Mouse (Mus musculus) left cerebral cortex, adult 9 months (tissue): ENCODE results near the gene Klhl29.
A peak's percentile ranks its signal among the peaks of the same experiment; 100 is the strongest.

Experiments
- DNase-seq, 2 experiments: peaks; one replicate each; pipeline ENCODE4 v3.0.0; 2022; ENCODE audit warnings: low spot score in 2 of 2

Klhl29 gene

DNA sequence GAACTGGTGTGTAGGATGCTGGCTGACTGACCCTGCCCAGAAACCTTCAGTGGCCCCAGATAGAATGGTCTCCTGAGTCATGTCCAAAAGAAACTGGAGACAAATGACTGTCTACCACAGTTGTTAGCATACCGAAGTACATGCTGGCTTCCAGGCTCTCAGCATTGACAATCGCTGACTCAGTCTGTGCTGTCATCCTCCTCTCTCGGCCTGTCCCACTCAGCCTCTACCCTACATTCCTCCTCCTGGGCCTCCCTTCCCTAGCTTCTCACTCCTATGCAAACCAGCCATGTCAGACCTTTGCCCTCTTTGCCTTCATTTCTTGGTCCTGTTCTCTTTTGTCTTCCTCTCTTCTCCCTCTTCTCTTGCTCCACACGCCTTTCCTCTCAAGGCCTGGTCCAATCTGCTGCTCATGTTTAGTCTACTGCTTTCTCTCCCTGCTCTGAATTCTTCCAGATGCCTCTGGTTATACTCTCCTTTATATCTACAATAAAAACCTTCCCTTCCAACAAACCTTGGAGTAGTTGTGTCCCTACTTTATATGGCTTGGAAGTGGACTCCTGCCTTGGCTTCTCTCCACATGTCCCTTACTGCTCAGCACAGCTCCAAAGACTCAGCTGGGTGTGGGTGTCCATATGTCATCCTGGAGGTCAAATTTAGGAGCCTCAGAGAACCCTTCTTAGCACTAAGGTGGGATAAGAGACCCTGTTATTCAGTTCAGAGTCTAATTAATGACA lies 121.1 kb downstream of the Klhl29 start:
- DNase-seq: no peak

DNA sequence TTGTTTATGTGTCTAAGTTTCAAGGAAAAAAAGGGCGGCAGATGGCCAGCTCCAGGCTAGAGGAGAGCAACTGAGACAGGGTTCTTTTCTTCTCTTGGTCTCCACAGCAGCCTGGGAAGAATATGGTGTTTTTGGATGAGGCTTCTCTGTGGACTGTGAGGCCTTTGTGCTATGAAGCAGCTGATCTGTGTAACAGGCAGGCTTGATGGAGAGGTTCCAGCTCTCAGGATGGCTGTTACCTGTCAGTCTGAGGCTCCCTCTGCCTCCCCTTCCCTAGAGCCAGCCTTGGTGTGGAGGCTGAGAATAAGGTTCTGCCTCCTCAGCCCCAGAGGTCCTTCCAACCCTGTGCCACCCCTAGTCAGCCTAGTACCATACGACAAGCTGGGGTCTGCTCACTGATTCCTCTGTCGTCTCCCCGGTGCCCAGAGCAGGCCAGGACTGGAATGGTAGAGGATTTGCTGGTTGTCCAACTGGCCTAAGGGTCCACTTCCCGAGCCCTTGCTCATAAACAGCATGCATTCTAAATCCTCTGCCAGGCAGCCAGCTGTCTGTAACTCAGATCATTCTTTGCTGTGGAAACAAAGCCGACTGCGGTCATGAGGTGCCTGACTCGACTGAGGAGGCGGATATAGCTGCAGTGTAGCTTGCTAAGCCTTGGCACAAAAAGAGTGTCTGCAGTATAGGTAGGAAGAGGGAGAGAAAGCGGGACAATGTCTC lies 122.0 kb downstream of the Klhl29 start:
- DNase-seq: peak in 1 of 2 experiments; percentile 51

DNA sequence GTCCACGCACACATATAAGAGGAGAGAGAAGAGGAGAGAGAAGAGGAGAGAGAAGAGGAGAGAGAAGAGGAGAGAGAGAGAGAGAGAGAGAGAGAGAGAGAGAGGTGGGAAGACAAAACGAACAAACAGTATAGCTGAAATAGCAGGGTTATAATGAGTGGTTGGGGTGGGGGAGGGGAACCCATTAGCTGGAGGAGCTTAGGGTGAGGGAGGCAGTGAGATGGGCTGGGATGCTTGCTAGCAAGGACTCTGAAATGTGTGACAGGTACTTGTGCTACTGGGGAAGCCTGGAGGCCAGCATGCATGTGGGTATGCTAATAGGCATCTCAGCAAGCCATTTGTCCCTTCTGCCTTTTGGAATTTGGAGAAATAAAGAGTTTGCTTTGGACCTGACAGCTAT lies 122.9 kb downstream of the Klhl29 start:
- no peak for DNase-seq

DNA sequence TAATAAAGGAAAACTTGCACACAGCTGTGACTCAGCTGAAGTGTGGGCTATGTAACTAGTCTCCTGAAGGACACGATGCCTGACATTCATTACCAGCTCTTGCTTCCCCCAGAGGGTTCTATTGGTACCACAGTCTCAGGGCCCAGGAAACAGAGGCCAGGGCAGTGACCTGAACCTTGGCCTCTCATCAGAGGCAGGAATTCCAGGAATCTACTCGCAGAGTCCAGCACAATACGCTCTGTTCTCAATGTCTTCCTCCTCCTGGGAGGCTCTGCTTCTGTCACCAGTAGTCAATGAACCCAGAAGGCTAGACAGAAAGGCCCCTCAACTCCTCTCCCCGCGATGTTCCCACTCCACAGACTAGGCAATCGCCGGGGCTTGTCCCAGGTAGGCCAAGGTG lies 125.4 kb downstream of the Klhl29 start:
- DNase-seq: no peak

DNA sequence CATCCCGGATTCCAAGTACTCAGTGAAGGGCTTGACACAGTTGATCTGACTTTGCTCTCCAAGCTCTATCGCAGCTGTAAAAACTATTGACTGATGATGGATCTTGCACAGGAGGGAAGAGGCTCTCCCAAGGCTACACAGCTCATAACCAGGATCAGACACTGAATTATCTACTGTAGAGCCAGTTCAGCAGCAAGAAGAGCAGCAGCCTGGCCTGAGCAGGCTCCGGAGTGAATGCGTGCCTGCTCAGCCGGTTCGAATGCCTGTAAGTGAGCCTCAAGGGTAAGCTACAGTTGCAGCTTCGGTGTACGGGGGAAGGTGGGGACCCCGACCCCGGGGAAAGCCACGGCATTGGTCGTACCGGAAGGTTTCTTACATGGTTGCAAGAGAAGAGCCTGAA lies 126.4 kb downstream of the Klhl29 start:
- no peak for DNase-seq

DNA sequence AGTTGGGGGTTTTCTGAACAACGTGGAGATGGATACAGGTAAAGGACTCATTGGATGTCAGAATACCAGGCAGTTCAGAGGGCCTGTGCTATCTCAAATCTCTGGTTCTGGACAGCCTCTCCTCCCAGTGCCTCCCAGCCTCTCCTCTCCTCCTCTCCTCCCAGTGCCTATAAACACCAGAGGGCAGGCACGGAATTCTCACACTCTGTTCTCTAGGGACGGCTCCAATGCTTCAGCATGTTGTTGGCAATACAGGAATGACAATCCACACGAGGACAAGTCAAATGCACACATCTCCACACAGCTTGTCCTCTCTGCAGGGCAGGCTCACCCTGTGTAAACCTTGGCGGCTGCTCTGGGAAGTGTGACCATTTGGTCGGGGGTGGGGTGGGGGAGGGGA lies 128.0 kb downstream of the Klhl29 start:
- no peak for DNase-seq

DNA sequence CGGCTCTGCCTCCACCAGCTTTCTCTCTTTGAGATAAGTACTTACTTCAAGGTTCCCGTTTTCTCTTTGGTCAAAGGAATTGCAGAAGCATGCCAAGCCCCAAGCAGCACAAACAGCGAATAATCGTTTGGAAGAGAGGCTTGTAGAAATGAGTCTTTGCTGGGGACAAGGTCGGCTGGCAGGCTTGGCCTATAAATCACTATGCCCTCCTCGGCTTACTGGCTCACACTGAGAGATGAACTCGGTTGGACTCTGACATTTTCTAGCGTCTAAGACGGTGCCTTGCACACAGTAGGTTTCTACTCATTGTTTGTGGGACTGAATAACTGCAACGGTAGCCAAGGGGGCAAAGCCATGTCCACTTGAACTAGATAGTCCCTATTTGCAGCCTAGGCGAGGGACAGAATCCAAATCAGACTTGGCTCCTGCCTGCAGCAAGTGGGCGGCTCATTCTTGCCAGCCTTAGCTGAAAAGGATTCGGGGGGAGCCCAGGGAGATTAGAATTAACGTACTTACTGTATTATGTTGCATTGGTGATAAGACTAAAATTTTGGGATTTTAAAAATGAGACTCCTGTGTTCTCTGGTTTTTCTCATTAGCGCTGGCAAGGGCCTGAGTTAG lies 128.7 kb downstream of the Klhl29 start:
- peak in 1 of 2 experiments; percentile 53 for DNase-seq

DNA sequence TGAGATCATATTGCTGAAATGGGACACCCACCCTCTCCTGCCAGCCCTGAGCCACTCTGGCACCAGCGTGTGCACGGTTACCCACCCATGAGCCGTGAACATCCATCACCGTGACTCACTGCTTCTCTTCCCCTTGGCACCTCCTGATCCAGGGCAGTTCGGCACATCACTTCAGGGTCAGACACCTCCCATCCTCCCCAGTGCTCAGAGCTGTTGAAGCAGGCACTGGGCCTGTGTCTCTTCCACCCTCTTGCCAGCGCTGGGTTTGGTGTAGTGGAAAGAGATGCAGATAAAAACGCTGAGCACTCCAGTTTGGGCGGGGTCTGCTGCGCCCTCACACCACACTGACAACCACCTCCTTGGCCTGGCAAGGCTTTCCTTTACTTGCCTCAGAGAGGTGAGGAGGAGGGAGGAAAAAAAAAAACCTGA lies 129.3 kb downstream of the Klhl29 start:
- no peak for DNase-seq

DNA sequence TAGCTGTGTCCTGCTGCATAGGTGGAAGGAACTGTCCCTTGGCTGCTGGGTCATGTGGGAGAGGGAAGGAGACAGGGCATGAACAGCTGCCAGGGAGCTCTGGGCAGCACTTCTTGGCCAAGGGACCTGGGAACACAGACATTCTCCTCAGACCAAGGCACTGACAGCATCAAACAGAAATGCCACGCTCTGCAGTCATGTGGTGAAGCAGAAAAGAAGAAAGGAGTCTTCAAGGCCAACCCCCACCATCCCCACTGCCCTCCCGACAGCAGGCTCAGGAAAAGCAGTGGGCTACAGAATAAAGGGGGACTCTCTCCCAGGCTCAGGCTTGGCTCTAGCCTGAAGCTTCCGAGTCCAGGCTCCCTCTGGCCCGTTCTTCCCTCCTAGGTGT lies 130.3 kb downstream of the Klhl29 start:
- no peak for DNase-seq

DNA sequence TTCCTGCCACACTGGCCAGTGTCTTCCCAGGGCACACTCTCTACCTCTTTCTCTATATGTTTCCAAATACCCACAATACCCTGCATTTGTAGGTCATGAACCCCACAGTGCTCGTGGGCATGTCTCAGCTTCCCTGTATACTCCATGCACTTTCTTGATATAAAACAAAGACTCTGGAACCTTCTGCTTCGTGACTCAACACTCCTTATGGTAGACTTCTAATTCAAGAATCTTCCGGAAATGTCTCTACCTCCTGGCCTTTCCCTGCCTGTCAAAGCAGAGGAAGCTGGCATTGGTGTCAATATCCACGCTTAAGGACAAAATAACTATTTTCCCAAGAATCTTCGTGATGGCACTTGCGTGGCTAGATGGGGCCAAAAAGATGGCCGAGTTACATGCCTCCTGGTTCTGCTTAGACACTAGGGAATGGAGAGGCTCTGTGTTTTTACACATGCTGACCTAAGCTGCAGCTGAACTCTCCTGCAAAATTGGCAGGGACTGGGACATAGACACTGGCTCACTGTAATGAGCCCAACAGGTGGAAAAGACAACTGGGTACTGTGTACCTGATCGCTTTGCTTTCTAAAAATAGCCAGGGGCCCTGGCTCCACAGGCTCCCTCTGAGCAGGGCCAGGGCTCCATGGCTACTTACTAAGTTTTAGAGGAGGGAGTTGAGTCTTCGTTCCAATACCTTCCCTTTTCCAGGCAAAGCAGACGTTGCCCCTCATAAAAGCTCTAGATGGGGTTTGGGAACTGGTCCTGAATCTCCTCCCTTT lies 130.9 kb downstream of the Klhl29 start:
- no peak for DNase-seq

DNA sequence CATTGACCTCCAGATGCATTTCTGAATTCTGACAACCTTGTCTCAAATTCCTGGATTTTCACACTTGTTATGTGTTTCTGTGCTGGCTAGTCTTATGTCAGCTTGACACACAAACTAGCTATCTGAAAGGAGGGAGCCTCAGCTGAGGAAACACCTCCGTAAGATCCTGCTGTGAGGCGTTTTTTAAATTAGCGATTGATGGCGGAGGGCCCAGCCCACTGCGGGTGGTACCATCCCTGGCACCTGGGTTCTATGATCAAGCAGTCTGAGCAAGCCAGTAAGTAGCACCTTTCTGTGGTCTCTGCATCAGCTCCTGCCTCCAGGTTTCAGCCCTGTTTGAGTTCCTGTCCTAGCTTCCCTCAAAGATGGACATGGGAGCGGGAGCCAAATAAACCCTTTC lies 131.6 kb downstream of the Klhl29 start:
- no peak for DNase-seq

DNA sequence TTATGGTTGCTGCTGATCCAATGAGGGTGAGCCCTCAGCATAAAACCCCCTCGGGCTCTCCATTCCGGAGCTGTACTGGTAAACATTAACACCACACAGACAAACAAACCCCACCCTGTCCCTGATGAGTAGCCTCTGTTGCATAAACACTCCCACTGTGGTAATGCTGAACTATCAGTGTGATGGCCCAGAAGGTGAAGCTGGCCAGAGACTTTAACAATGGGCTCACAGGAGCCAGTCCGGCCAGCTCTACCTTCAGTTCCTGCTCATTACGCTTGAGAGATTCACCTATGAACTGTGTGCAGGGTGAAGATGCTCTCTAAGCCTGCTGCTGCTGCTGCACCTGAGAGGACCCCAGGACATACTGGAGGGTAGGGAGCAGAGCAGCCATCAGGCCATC lies 132.0 kb downstream of the Klhl29 start:
- no peak for DNase-seq

DNA sequence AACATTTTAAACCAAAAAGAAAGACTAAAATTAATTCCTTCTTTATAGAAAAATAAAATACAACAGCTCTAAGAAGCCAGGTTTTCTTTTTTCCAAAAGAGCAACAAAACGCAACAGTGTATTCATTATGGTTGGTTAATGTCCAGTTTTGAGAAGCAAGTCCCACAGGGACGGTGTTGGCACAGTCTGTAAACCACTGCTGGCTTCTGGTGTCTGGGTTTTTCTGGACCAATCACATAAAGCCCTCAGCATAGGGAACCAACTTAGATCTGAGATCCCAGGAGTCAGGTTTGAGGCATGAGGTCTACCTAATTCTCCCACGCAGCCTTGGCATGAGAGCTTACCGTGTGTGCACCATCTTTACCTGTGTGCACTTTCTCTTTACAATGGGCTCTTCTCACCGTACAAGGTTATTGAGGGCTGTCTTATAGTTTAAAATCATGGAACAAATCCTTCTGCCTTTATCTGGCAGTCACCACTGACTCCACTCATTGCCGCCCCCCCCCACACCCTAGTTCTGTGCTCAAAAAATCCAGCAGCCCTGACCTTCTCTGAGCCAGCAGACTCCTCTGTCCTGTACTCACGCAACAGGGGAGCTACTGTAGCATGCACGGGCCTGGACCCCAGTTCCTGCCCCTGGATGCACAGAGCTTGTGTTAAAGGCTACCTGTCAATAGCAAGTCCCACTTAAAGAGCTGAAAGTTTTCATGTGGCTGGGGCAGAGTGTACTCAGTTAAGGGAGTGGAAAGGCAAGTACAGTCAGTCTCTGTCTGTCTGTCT lies 132.7 kb downstream of the Klhl29 start:
- DNase-seq: no peak

DNA sequence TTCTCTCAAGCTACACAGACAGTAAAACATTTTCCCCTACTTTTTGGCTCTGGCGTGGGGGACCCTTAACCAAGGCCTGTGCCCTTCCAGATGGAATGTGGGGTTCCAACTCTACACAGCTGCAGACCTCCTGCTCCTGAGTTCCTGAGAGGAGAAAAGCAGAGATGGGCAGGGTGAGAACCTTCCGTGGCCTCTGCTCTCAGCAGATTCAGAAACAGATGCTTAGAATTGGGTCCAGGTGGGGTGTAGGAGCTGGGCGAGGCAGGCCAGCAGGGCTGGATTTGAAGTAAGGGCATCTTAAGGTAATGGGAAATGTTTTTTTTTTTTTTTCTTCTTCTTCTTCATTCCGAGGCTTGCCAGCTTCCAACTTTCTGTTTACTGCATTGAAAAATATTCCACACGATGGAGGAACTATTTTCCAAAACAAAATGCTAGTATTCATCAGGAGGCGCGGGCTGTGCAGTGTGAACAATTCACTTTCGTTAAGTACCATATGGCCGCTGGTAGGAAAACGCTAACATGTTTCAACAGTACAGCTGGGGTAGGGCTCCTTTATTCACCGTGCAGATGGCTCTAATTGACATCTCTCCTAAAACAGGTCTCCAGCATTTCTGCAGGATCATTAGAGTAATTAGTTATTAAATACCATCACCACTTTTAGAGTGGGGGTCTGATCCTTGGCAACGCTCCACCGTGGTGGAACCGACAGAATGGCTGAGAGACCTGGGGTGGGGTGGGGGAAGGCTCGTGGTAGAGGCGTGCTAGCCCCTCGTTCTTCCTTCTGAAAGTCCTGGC lies 135.8 kb downstream of the Klhl29 start:
- peak in 1 of 2 experiments; percentile 47 for DNase-seq

DNA sequence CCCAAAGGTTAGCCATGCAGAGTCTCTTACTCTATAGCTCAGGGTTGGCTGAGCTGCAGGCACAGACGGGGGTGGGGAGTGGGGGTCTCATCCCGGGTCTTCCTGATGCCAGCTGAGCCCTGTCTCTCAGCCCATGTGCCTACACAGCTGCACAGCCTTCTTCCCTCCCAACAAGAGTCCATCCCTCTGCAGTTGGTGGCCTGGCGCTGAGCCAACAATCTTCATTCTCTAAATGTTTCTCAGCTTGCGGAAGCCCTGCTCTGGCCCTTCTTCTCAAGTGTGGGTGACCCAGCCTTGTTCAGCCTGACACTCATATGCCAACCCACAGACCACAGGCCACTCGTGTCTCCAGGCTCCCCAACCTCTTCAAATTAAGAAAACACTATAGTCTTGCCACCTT lies 138.4 kb downstream of the Klhl29 start:
- no peak for DNase-seq

DNA sequence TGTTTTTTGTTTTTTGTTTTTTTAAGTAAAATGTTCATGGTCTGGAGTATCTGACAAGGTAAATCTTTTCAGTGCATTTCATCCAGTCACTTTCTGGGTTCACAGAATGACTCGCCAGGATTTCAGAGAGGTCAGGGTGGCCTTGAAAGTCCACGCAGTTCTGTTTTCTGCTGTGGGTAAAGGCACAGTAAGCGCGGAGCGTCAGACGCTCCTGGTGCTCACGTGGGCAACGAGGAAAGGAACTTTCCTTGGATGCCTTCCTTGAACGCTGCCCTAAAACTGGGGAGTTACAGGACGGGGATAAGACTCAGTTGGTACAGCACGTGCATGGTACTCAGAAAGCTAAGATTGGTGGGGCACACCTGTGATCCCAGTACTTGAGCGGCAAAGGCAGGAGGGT lies 139.9 kb downstream of the Klhl29 start:
- DNase-seq: no peak

DNA sequence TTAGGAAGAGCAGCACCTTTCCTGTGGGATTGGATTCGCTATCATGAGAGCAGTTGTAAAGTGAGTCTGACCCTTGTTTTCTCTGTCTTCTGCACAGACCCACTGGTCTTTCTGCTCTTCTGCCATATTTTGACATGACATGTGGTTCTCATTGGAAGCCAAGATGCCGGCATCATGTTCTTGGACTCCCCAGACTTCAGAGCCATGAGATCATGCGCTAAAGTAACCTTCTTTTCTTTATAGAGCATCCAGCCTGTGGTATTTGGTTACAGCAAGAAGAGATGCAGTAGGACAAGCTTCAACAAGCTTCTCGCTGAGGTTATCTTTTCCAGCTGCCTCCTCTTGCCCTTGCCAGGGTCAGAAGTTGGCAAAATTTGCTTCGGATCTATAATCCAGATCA lies 145.0 kb downstream of the Klhl29 start:
- no peak for DNase-seq

DNA sequence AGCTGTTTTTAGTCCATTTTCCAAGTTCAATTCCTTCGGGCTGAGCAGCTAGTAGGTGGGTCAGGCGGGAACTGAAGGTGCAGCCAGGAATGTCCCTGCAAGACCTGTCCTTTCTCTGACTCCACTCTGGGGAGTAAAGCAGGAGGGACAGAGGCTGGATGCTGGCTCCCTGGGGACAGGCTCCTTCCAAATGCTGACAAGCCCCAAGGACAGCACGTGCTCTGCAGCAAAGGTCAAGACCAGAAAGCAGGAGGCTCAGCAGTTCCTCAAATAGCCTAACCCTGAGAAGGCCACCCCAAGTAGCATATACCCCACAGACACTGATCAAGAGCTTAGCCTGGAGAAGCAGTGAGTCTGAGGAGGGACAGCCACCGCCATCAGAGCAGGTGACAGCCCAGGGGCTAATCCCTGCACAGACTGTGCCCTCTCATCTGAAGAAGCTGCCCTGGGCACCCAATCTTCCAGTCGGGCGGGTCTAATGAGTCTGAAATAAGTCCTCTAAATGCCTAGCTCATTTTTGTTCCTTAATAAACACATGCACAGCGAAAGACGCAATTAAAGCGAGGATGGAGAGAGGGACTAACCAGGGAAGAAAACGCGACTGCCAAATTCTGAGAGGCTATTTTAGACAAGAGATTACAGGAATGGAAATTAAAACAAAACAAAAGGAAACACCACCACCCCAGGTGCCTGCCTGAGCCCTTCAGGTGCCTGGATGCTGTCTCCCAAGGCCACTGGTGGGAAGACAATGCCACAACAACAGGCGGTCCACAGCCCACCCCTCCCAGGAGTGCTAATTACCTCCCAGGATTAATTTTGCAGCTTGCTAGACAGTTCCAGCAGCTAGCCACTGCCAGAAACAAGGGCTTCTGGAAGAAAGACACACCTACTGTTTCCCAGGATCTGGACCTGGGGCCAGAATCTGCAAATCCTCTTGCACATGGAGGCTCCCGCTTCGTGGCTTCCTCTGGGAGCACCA lies 148.5 kb downstream of the Klhl29 start:
- DNase-seq: no peak

DNA sequence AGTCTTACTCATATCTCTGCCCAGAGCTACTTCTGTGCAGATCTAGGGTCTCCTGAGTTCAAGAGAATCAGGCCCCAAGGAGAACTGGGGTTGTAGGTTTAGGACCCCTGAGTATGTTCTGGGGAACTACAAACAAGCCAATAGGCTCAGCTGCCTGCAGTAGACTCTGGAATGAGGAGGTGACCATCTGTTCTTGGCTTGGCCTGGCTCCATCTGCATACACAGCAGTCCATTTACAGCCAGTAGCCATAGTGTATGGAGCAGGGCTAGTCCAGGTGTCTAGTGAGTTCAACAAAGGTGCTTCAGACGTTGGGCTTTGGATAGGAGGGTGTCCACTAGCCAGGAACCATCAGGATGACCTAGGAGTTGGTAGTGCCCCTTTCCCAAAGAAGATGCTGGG lies 151.9 kb downstream of the Klhl29 start:
- DNase-seq: no peak
